Mouse (Mus musculus): ENCODE data around the gene Dnah17.

GRCm38 (mm10) chr11:118058367-118058766 lies 72.1 kb downstream of the Dnah17 start:
- TF ChIP-seq HCFC1 (IDR thresholded peaks at IDR 0.05; ENCODE audit: borderline replicate concordance, insufficient read depth, low read length) = no peak
- TF ChIP-seq CHD2 (IDR thresholded peaks at IDR 0.05; ENCODE audit: low read depth, low read length) = no peak
- TF ChIP-seq ZNF384 (IDR thresholded peaks at IDR 0.05; ENCODE audit: low read depth, low read length) = no peak

Data from ES-E14 (cell line).